In genomic region chr1:155223036-155223435, GRCm38 (mm10) we compare ENCODE assay signal across 8 mouse cellular contexts.
DNase-seq lines count a peak whose midpoint lies in the region.
"Had no signal": no experiment of that assay in that cellular context is flagged by ENCODE, and none has a peak within 500 bp of the region (broad histone marks: within the 10 kb centered on the region; RNA-seq: fewer than 3 reads in every experiment).

No protein-coding gene starts in this region.

- peak; percentile 59 for DNase-seq in A20 (ENCODE audit: low read depth, low spot score)
- DNase-seq in CD4-positive helper T cell, adult 2 months (ENCODE audit: low read depth, low spot score), result peak; percentile 73
- DNase-seq in induced T-regulatory cell, adult 2 months (ENCODE audit: low read depth), result peak; percentile 67
- DNase-seq in spleen, postnatal 10 days (ENCODE audit: low spot score in 2 of 2), result peak; percentile 24 to 35
- no peak for DNase-seq in lung, postnatal 14 days
- DNase-seq in right cerebral cortex, postnatal 14 days, result no peak
- no peak for DNase-seq in frontal cortex, postnatal 10 days (ENCODE audit: low spot score in 2 of 2)
- DNase-seq: embryo, embryonic 11 days had no signal

Comparison
In these comparisons a context has a peak if more than half of its experiments do, and no peak if none do; other contexts are left out.
1. DNase-seq: peak in A20 (single experiment), CD4-positive helper T cell, adult 2 months (single experiment), induced T-regulatory cell, adult 2 months (single experiment) and spleen, postnatal 10 days (2 of 2); none in lung, postnatal 14 days (single experiment), right cerebral cortex, postnatal 14 days (single experiment) and frontal cortex, postnatal 10 days (0 of 2).